Mouse (Mus musculus) lung, adult 2 months (tissue): ENCODE data around the gene Neu1. TPM values are rescaled to one million over a fixed set of nuclear protein-coding genes. Genes with fewer than 3 reads are reported as not detected.
"Not testable (repeated sequence)": the region's sequence is repeated elsewhere in the genome, so short reads cannot be mapped to it uniquely, and the experiment has no call there.

Source experiments
- DNase-seq: peaks from one replicate; pipeline ENCODE4 v3.0.0; 2022
- H3K4me1 ChIP-seq: fragments of 200-500 bp; 2 replicates; pipeline ENCODE4 v1.6.1; 2011; ENCODE audit warnings: low read length; ENCODE audit not compliant: control insufficient read depth, insufficient read depth
- H3K4me3 ChIP-seq: fragments of 200-500 bp; replicated peaks from 2 replicates; pipeline ENCODE3; 2011; ENCODE audit warnings: low read depth, mild to moderate bottlenecking, control low read depth, low read length; ENCODE audit errors: extremely low read depth
- CTCF ChIP-seq: fragments of 200-500 bp; IDR thresholded peaks from 2 replicates; pipeline ENCODE4 v1.5.1; 2011; ENCODE audit warnings: mild to moderate bottlenecking, low read length, control low read depth; ENCODE audit not compliant: insufficient read depth
- POLR2A ChIP-seq: fragments of 200-500 bp; IDR thresholded peaks from 2 replicates; pipeline ENCODE4 v1.6.1; 2011; ENCODE audit warnings: low read depth, mild to moderate bottlenecking, control low read depth, low read length, borderline replicate concordance; ENCODE audit errors: extremely low read depth
- WGBS: fragments of 180-500 bp; shearing (Covaris S2); methylation state at CpG from one replicate; pipeline ENCODE4 v1.1.7; 2018; 5-methylcytosine and 5-hydroxymethylcytosine counted together
- polyA plus RNA-seq: library from polyadenylated mRNA; depleted of rRNA; stranded (reverse); fragments of >200 nt; gene quantifications from 2 replicates; pipeline ENCODE4 v1.2.3, GENCODE M21; 2012

Neu1 gene
- polyA plus RNA-seq, 1 experiment: 46.6 TPM

- peak overlapping the region; percentile 71 for H3K4me3 ChIP-seq
- WGBS: 5% methylated on average over 5 of the region's 5 CpGs
- TF ChIP-seq POLR2A: no peak
- H3K4me1 ChIP-seq: peaks cover 5% of the 10 kb centered on the region; the same call in 1 of the 2 replicates
- DNase-seq: no peak
Observed at GRCm38 (mm10) chr17:34899890-34900243, 31.2 kb upstream of the Neu1 start.

GRCm38 (mm10) chr17:34900826-34901225 lies 30.2 kb upstream of the Neu1 start:
- H3K4me1 ChIP-seq, DNase-seq: not testable (repeated sequence)

GRCm38 (mm10) chr17:34901948-34902347 lies 29.1 kb upstream of the Neu1 start:
- not testable (repeated sequence) for DNase-seq, H3K4me1 ChIP-seq, H3K4me3 ChIP-seq
- WGBS: 82% methylated on average over 9 of the region's 10 CpGs

More at GRCm38 (mm10) chr17:34900826-34901225, 30.2 kb upstream of the Neu1 start:
- H3K4me3 ChIP-seq: not testable (repeated sequence)

- no peaks in the 10 kb centered on the region for H3K4me1 ChIP-seq
- no peak overlapping the region for H3K4me3 ChIP-seq
- no peak for DNase-seq
- 92% methylated on average over 9 of the region's 9 CpGs for WGBS
- TF ChIP-seq CTCF: no peak
- TF ChIP-seq POLR2A: no peak
Observed at GRCm38 (mm10) chr17:34902895-34903294, 28.2 kb upstream of the Neu1 start.

- WGBS: 75% methylated on average over 10 of the region's 10 CpGs
- H3K4me1 ChIP-seq: no peaks in the 10 kb centered on the region
- DNase-seq: no peak
- TF ChIP-seq CTCF (no peak), POLR2A (no peak)
- no peak overlapping the region for H3K4me3 ChIP-seq
Observed at GRCm38 (mm10) chr17:34910982-34911381, 20.1 kb upstream of the Neu1 start.

- TF ChIP-seq CTCF (peak; percentile 97), POLR2A (peak; percentile 18; the same call in 1 of the 2 replicates)
- peak; percentile 87 for DNase-seq
- Histone ChIP-seq H3K4me1 (no peaks in the 10 kb centered on the region), H3K4me3 (no peak overlapping the region)
- WGBS: 30% methylated on average over 5 of the region's 5 CpGs
Observed at GRCm38 (mm10) chr17:34911945-34912351, 19.1 kb upstream of the Neu1 start.

GRCm38 (mm10) chr17:34913930-34914665 lies 17.0 kb upstream of the Neu1 start, which contains the start of gene Slc44a4:
TSS of gene Slc44a4 (plus strand) at chr17:34914466.
- no peaks in the 10 kb centered on the region for H3K4me1 ChIP-seq
- no peak for TF ChIP-seq POLR2A
- no peak for TF ChIP-seq CTCF
- no peak within 1 kb of the TSS for H3K4me3 ChIP-seq
- WGBS: 43% methylated on average over 18 of the region's 18 CpGs
- DNase-seq: peak; percentile 33

- TF ChIP-seq CTCF: peak; percentile 35; the same call in 1 of the 2 replicates
- TF ChIP-seq POLR2A: no peak
- H3K4me1 ChIP-seq: no peaks in the 10 kb centered on the region
- DNase-seq: peak; percentile 48
- 23% methylated on average over 11 of the region's 11 CpGs for WGBS
- no peak overlapping the region for H3K4me3 ChIP-seq
Observed at GRCm38 (mm10) chr17:34915410-34915831, 15.6 kb upstream of the Neu1 start.

- Histone ChIP-seq H3K4me3 (no peak overlapping the region), H3K4me1 (no peaks in the 10 kb centered on the region)
- no peak for DNase-seq
- WGBS: 90% methylated on average over 5 of the region's 5 CpGs
- TF ChIP-seq POLR2A (no peak), CTCF (no peak)
Observed at GRCm38 (mm10) chr17:34916316-34916715, 14.7 kb upstream of the Neu1 start.

GRCm38 (mm10) chr17:34917188-34917587 lies 13.9 kb upstream of the Neu1 start:
- Histone ChIP-seq H3K4me3 (no peak overlapping the region), H3K4me1 (no peaks in the 10 kb centered on the region)
- 70% methylated on average over 9 of the region's 9 CpGs for WGBS
- TF ChIP-seq POLR2A (no peak), CTCF (no peak)
- no peak for DNase-seq
